Mouse (Mus musculus): ENCODE data around the gene Ptgs1.

GRCm38 (mm10) chr2:36217692-36218233 is 12.5 kb upstream of the Ptgs1 start:
- no peak for TF ChIP-seq POLR2A (IDR thresholded peaks at IDR 0.05; ENCODE audit: control insufficient read depth, extremely low read depth, insufficient read depth, low read length, poor library complexity)
- no peak for TF ChIP-seq CTCF (IDR thresholded peaks at IDR 0.05; ENCODE audit: borderline replicate concordance, control insufficient read depth, extremely low read depth, insufficient read depth, low read length, poor library complexity)

Measured in thymus, adult 2 months (tissue).